Mouse (Mus musculus): ENCODE results near the gene Ophn1. TPM values are rescaled to one million over a fixed set of nuclear protein-coding genes. Genes with fewer than 3 reads are reported as not detected.

The Ophn1 gene
- polyA plus RNA-seq, 1 experiment from 2014 or later = 12.6 TPM

DNA sequence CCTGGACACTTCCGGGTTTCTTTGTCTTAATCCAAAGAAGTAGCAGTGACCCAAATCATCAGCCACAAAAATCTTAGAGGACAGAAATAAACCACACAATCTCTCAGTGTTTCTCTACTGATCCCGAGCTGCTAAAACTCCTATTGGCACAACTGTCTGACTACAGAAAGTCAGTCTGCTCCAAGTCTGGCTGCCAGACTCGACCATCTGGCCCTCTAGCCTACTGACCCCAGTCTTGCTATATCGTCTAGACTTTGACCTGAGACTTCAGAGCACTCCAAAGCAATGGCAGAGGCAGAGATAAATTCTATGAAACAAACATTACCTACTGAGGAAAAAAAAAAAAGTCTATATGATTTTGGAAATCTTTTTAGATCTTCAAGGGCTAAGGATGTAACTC lies 273.4 kb downstream of the Ophn1 start:
- Histone ChIP-seq H3K27me3 (ENCODE audit: control insufficient read depth, insufficient read depth, low read length) (no peaks in the 10 kb centered on the region), H3K9me3 (replicated peaks; ENCODE audit: control insufficient read depth, low read length) (no peaks in the 10 kb centered on the region), H3K4me2 (ENCODE audit: low read depth, low read length) (no peak overlapping the region), H3K36me3 (ENCODE audit: control insufficient read depth, insufficient read depth, low read length) (no peaks in the 10 kb centered on the region), H3K9ac (ENCODE audit: low read length) (no peak overlapping the region), H3K27ac (ENCODE audit: low read length) (no peak overlapping the region), H3K4me1 (ENCODE audit: control insufficient read depth, insufficient read depth, low read length) (no peaks in the 10 kb centered on the region), H3K4me3 (replicated peaks; ENCODE audit: low read length) (no peak overlapping the region)
- ATAC-seq (ENCODE audit: insufficient read depth, low FRiP score) = no peak
- WGBS = 62% methylated on average over 4 of the region's 4 CpGs

- no peak overlapping the region for H3K4me3 ChIP-seq (replicated peaks; ENCODE audit: low read length)
- H3K9me3 ChIP-seq (replicated peaks; ENCODE audit: control insufficient read depth, low read length) = no peaks in the 10 kb centered on the region
- no peaks in the 10 kb centered on the region; the same call in 1 of the 2 replicates for H3K27me3 ChIP-seq (ENCODE audit: control insufficient read depth, insufficient read depth, low read length)
- no peak overlapping the region for H3K27ac ChIP-seq (ENCODE audit: low read length)
- H3K4me1 ChIP-seq (ENCODE audit: control insufficient read depth, insufficient read depth, low read length) = no peaks in the 10 kb centered on the region
- no peak overlapping the region for H3K9ac ChIP-seq (ENCODE audit: low read length)
- H3K36me3 ChIP-seq (ENCODE audit: control insufficient read depth, insufficient read depth, low read length) = no peaks in the 10 kb centered on the region
- H3K4me2 ChIP-seq (ENCODE audit: low read depth, low read length) = no peak overlapping the region
- ATAC-seq (ENCODE audit: insufficient read depth, low FRiP score) = no peak
Measured at GRCm38 (mm10) chrX:98574201-98574600, 316.6 kb downstream of the Ophn1 start.

GRCm38 (mm10) chrX:98546458-98546857 lies 344.4 kb downstream of the Ophn1 start:
- no peaks in the 10 kb centered on the region; the same call in 1 of the 2 replicates for H3K27me3 ChIP-seq (ENCODE audit: control insufficient read depth, insufficient read depth, low read length)
- WGBS = 85% methylated on average over 1 of the region's 1 CpGs
- no peaks in the 10 kb centered on the region for H3K9me3 ChIP-seq (replicated peaks; ENCODE audit: control insufficient read depth, low read length)
- no peaks in the 10 kb centered on the region for H3K4me1 ChIP-seq (ENCODE audit: control insufficient read depth, insufficient read depth, low read length)
- no peak overlapping the region for H3K4me2 ChIP-seq (ENCODE audit: low read depth, low read length)
- no peaks in the 10 kb centered on the region for H3K36me3 ChIP-seq (ENCODE audit: control insufficient read depth, insufficient read depth, low read length)
- no peak for ATAC-seq (ENCODE audit: insufficient read depth, low FRiP score)
- H3K27ac ChIP-seq (ENCODE audit: low read length) = no peak overlapping the region
- H3K4me3 ChIP-seq (replicated peaks; ENCODE audit: low read length) = no peak overlapping the region
- no peak overlapping the region for H3K9ac ChIP-seq (ENCODE audit: low read length)

DNA sequence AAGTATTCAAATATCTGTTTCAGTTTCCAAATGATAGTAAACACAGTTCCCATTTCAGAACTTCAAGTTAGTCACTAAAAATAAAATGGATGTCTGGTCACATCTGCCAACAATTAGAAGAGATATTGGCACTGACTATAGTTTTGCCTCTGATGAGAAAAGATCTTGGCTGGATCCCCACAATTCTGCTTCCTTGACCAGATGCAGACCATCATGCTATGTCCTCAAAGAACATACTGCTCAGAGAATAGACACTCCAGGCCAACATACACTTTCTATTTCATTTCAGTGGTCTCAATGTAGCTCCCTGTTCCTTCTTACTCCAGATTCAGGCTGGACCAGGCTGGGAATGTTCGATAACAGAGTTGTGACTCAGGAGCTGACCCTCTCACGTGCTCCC lies 375.5 kb downstream of the Ophn1 start:
- H3K36me3 ChIP-seq (ENCODE audit: control insufficient read depth, insufficient read depth, low read length) = no peaks in the 10 kb centered on the region
- ATAC-seq (ENCODE audit: insufficient read depth, low FRiP score) = no peak; the same call in 1 of the 2 replicates
- H3K27ac ChIP-seq (ENCODE audit: low read length) = no peak overlapping the region
- H3K4me2 ChIP-seq (ENCODE audit: low read depth, low read length) = no peak overlapping the region
- no peak overlapping the region for H3K4me3 ChIP-seq (replicated peaks; ENCODE audit: low read length)
- WGBS = 72% methylated on average over 2 of the region's 2 CpGs
- no peaks in the 10 kb centered on the region for H3K9me3 ChIP-seq (replicated peaks; ENCODE audit: control insufficient read depth, low read length)
- H3K27me3 ChIP-seq (ENCODE audit: control insufficient read depth, insufficient read depth, low read length) = no peaks in the 10 kb centered on the region
- H3K4me1 ChIP-seq (ENCODE audit: control insufficient read depth, insufficient read depth, low read length) = no peaks in the 10 kb centered on the region
- H3K9ac ChIP-seq (ENCODE audit: low read length) = no peak overlapping the region

DNA sequence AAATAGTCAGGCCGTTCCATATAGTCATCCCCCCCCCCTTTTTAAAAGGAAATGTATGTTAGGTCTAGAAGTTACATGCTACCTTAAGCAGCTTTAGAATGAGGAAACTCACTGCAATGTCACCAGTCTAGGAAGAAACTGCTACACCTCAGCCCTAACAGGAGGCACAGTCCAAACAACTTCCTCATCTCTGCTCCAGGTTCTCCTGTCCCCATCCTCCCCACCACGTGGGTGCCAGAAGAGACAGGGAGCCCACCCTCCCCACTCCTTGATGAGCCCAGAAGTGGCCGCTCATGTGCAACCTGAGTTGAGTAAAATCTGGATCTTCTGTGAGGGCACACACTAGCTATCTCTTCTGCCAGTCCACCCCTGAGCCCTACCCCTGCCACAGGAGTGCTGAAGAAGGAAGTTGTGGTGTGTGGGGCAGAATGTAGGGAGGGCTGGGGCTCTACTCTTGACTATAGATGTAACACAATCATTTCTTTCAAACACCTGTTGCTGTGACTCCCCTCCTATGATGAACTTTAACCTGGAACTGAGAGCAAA lies 376.4 kb downstream of the Ophn1 start:
- no peak overlapping the region for H3K4me3 ChIP-seq (replicated peaks; ENCODE audit: low read length)
- WGBS = 62% methylated on average over 3 of the region's 3 CpGs
- H3K9me3 ChIP-seq (replicated peaks; ENCODE audit: control insufficient read depth, low read length) = no peaks in the 10 kb centered on the region
- no peaks in the 10 kb centered on the region for H3K36me3 ChIP-seq (ENCODE audit: control insufficient read depth, insufficient read depth, low read length)
- H3K9ac ChIP-seq (ENCODE audit: low read length) = no peak overlapping the region
- ATAC-seq (ENCODE audit: insufficient read depth, low FRiP score) = no peak
- no peak overlapping the region for H3K27ac ChIP-seq (ENCODE audit: low read length)
- H3K4me2 ChIP-seq (ENCODE audit: low read depth, low read length) = no peak overlapping the region
- H3K27me3 ChIP-seq (ENCODE audit: control insufficient read depth, insufficient read depth, low read length) = no peaks in the 10 kb centered on the region
- H3K4me1 ChIP-seq (ENCODE audit: control insufficient read depth, insufficient read depth, low read length) = no peaks in the 10 kb centered on the region

Small RNA genes within 50 kb of the gene (microRNA-seq; reads per million reads assigned to microRNA genes)
- gene Gm27554 = not detected

Other genes with a start within 250 kb of the Ophn1 start
- 29.7 and 33.8 TPM in 2 replicates for gene Yipf6, start 45.3 kb upstream of the Ophn1 start, polyA plus RNA-seq (2015; fragmentation: Nextera tagmentation; extraction: Ambion mirVana)
- gene Stard8, start 112.2 kb upstream of the Ophn1 start, polyA plus RNA-seq (2015; fragmentation: Nextera tagmentation; extraction: Ambion mirVana) = 8.5 and 9.9 TPM in 2 replicates
- 15.6 and 18.9 TPM in 2 replicates for gene Efnb1, start 245.1 kb upstream of the Ophn1 start, polyA plus RNA-seq (2015; fragmentation: Nextera tagmentation; extraction: Ambion mirVana)